Mouse (Mus musculus) splenic B cell, adult 2 months (primary cell): ENCODE results near the gene Dennd1b.

Experiments used
- DNase-seq: peaks from one replicate; pipeline ENCODE4 v3.0.0-alpha.2; 2011; ENCODE audit warnings: low read depth, low spot score
- H3K27me3 ChIP-seq: 2 replicates; pipeline ENCODE4 v1.6.1; 2012; ENCODE audit warnings: mild to moderate bottlenecking, low read length, moderate library complexity, mixed read lengths; ENCODE audit not compliant: control insufficient read depth, poor library complexity, insufficient read depth, severe bottlenecking
- H3K36me3 ChIP-seq: 2 replicates; pipeline ENCODE4 v1.6.1; 2012; ENCODE audit warnings: mild to moderate bottlenecking, low read length, moderate library complexity, mixed read lengths; ENCODE audit not compliant: control insufficient read depth, poor library complexity, insufficient read depth, severe bottlenecking

Gene Dennd1b

GRCm38 (mm10) chr1:139194011-139194410 is 230.8 kb downstream of the Dennd1b start:
- no peaks in the 10 kb centered on the region for H3K36me3 ChIP-seq
- no peak for DNase-seq
- no peaks in the 10 kb centered on the region for H3K27me3 ChIP-seq

- no peak for DNase-seq
- H3K36me3 ChIP-seq = no peaks in the 10 kb centered on the region
- H3K27me3 ChIP-seq = no peaks in the 10 kb centered on the region
Measured at GRCm38 (mm10) chr1:139194428-139195028, 231.3 kb downstream of the Dennd1b start.

- Histone ChIP-seq H3K36me3 (no peaks in the 10 kb centered on the region), H3K27me3 (no peaks in the 10 kb centered on the region)
- no peak for DNase-seq
Measured at GRCm38 (mm10) chr1:139203026-139203425, 239.8 kb downstream of the Dennd1b start.

GRCm38 (mm10) chr1:139206259-139206658 is 243.0 kb downstream of the Dennd1b start:
- no peaks in the 10 kb centered on the region for H3K36me3 ChIP-seq
- DNase-seq = no peak

GRCm38 (mm10) chr1:139209796-139210195 is 246.6 kb downstream of the Dennd1b start:
- H3K36me3 ChIP-seq = no peaks in the 10 kb centered on the region
- DNase-seq = no peak
- no peaks in the 10 kb centered on the region for H3K27me3 ChIP-seq

More at GRCm38 (mm10) chr1:139206259-139206658, 243.0 kb downstream of the Dennd1b start:
- no peaks in the 10 kb centered on the region for H3K27me3 ChIP-seq

GRCm38 (mm10) chr1:139210505-139210904 is 247.3 kb downstream of the Dennd1b start:
- DNase-seq = no peak
- no peaks in the 10 kb centered on the region for H3K36me3 ChIP-seq
- H3K27me3 ChIP-seq = no peaks in the 10 kb centered on the region

GRCm38 (mm10) chr1:139215311-139215710 is 252.1 kb downstream of the Dennd1b start:
- H3K36me3 ChIP-seq = no peaks in the 10 kb centered on the region
- DNase-seq = no peak
- H3K27me3 ChIP-seq = no peaks in the 10 kb centered on the region

GRCm38 (mm10) chr1:139223804-139224203 is 260.6 kb downstream of the Dennd1b start:
- Histone ChIP-seq H3K36me3 (no peaks in the 10 kb centered on the region), H3K27me3 (no peaks in the 10 kb centered on the region)
- DNase-seq = no peak

GRCm38 (mm10) chr1:139224309-139224949 is 261.2 kb downstream of the Dennd1b start:
- no peaks in the 10 kb centered on the region for H3K27me3 ChIP-seq
- no peaks in the 10 kb centered on the region for H3K36me3 ChIP-seq
- no peak for DNase-seq
